Mouse (Mus musculus) G1E (cell line): ENCODE results near the gene Celf2.

Source experiments
- CTCF ChIP-seq: IDR thresholded peaks from 2 replicates; pipeline ENCODE4 v1.5.1; 2012; ENCODE audit warnings: low read depth, low read length, inconsistent platforms, mixed read lengths
- GATA1 ChIP-seq: IDR thresholded peaks from 2 replicates; pipeline ENCODE4 v1.6.1; 2012; ENCODE audit warnings: borderline replicate concordance, low read length, inconsistent platforms, mixed read lengths
- POLR2AphosphoS5 ChIP-seq: IDR thresholded peaks from 2 replicates; pipeline ENCODE4 v1.6.1; 2012; ENCODE audit warnings: low read depth, low read length, inconsistent platforms; ENCODE audit not compliant: insufficient replicate concordance
- TAL1 ChIP-seq: conservative IDR thresholded peaks from 2 replicates; pipeline ENCODE4 v1.6.1; 2012; ENCODE audit warnings: low read depth, low read length, inconsistent platforms, mixed read lengths

DNA sequence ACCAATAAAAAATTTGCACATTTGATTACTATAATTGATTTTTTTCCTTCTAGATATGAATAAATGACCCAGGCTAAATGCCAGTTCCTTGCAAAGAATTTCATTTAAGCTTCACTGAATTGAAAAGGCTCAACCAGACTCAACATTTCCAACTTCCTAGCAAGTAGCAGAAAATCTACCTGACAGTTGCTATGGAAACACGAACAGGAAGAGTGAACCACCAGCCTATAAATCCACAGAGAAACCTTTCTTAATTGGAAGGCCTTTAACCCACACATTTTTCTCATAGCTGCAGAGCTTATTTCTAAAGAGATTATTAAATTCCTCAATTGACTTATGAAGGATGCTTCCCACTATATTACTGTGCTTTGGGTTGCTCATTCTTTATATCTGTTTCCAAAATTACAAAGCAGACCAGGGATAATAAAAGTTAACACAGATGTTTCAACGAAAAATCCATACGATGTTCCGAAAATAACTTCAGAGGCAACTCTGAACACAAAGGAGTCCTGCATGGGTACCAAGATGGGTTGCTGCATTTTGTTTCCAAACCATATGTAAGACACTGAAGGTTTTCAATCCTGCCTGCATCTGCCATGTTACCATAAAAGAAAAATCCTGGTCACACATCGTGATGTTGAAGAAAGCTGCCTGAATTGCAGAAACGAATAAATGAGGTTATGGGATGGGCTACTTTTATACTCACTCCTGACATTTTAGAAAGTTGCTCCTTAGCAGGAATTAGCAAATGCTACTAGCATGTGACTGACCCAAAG lies 22.0 kb upstream of the Celf2 start:
- TF ChIP-seq CTCF (no peak), GATA1 (no peak), TAL1 (no peak), POLR2AphosphoS5 (no peak)
